Mouse (Mus musculus) heart, postnatal 0 days (tissue): ENCODE data around the gene Arhgap44. TPM values are rescaled to one million over a fixed set of nuclear protein-coding genes. Genes with fewer than 3 reads are reported as not detected.

Source experiments
- ATAC-seq: fragments of 200-750 bp; cut with Nextera tagmentation; 2 replicates; pipeline ENCODE4 v1.8.0; 2017; ENCODE audit warnings: low read depth, moderate number of reproducible peaks, moderate library complexity; ENCODE audit not compliant: insufficient read depth
- DNase-seq: peaks from one replicate; pipeline ENCODE4 v3.0.0-alpha.2; 2016; ENCODE audit warnings: low spot score
- H3K27ac ChIP-seq: fragments of 300-500 bp; sonication (generic); 2 replicates; pipeline ENCODE4 v1.5.1; 2014; ENCODE audit warnings: low read depth, mild to moderate bottlenecking
- H3K27me3 ChIP-seq: fragments of 300-500 bp; sonication (generic); 2 replicates; pipeline ENCODE4 v1.6.1; 2014; ENCODE audit warnings: low read length, mixed read lengths; ENCODE audit not compliant: control insufficient read depth, insufficient read depth
- H3K36me3 ChIP-seq: fragments of 300-500 bp; sonication (generic); replicated peaks from 2 replicates; pipeline ENCODE4 v1.6.1; 2014; ENCODE audit warnings: low read length, mixed read lengths; ENCODE audit not compliant: control insufficient read depth, insufficient read depth
- H3K4me1 ChIP-seq: fragments of 300-500 bp; sonication (generic); 2 replicates; pipeline ENCODE4 v1.6.1; 2014; ENCODE audit warnings: antibody characterized with exemption; ENCODE audit not compliant: control insufficient read depth, insufficient read depth
- H3K4me2 ChIP-seq: fragments of 300-500 bp; sonication (generic); 2 replicates; pipeline ENCODE4 v1.6.1; 2014; ENCODE audit warnings: low read depth, mild to moderate bottlenecking, low read length, moderate library complexity
- H3K4me3 ChIP-seq: fragments of 300-500 bp; sonication (generic); 2 replicates; pipeline ENCODE4 v1.5.1; 2014; ENCODE audit warnings: low read depth, low read length
- H3K9ac ChIP-seq: fragments of 300-500 bp; sonication (generic); replicated peaks from 2 replicates; pipeline ENCODE4 v1.6.1; 2014; ENCODE audit warnings: low read depth, low read length, mixed read lengths
- H3K9me3 ChIP-seq: fragments of 300-500 bp; sonication (generic); replicated peaks from 2 replicates; pipeline ENCODE4 v1.6.1; 2016; ENCODE audit warnings: low read length; ENCODE audit not compliant: control insufficient read depth
- CTCF ChIP-seq: IDR thresholded peaks from 2 replicates; pipeline ENCODE4 v1.5.1; 2016; ENCODE audit warnings: antibody characterized with exemption, control low read depth, low read depth
- EP300 ChIP-seq: IDR thresholded peaks from 2 replicates; pipeline ENCODE4 v1.6.1; 2016; ENCODE audit warnings: antibody characterized with exemption, low read depth
- WGBS: fragments of 180-500 bp; shearing (Covaris S2); extraction: QIAGEN DNeasy Blood & Tissue Kit; methylation state at CpG from one replicate; pipeline ENCODE4 v1.1.7; 2014; 5-methylcytosine and 5-hydroxymethylcytosine counted together
- polyA plus RNA-seq: library from polyadenylated mRNA; unstranded; fragments of >200 nt; fragmentation: Nextera tagmentation; extraction: Ambion mirVana; gene quantifications from 2 replicates; pipeline ENCODE4 v1.2.1, GENCODE M21; 2015
- total RNA-seq: library from RNA; depleted of rRNA; stranded (reverse); fragments of >200 nt; gene quantifications from 2 replicates; pipeline ENCODE4 v1.2.3, GENCODE M21; 2014; ENCODE audit warnings: low replicate concordance

The Arhgap44 gene
- total and polyA plus RNA-seq, 2 experiments from 2014 or later, result 8.5 to 17.7 TPM

GRCm38 (mm10) chr11:65001729-65002128 lies 161.0 kb downstream of the Arhgap44 start:
- Histone ChIP-seq H3K27ac (no peak overlapping the region), H3K4me3 (no peak overlapping the region), H3K9ac (no peak overlapping the region), H3K36me3 (peaks cover 67% of the 10 kb centered on the region), H3K9me3 (no peaks in the 10 kb centered on the region), H3K27me3 (no peaks in the 10 kb centered on the region), H3K4me1 (no peaks in the 10 kb centered on the region), H3K4me2 (no peak overlapping the region)
- TF ChIP-seq CTCF (no peak), EP300 (no peak)
- DNase-seq (no peak), ATAC-seq (no peak)
- WGBS, result 78% methylated on average over 14 of the region's 14 CpGs

GRCm38 (mm10) chr11:64999685-65000084 lies 163.1 kb downstream of the Arhgap44 start:
- peaks cover 80% of the 10 kb centered on the region for H3K36me3 ChIP-seq
- ATAC-seq (no peak), DNase-seq (no peak)
- no peaks in the 10 kb centered on the region for H3K9me3 ChIP-seq
- H3K4me1 ChIP-seq, result no peaks in the 10 kb centered on the region
- no peak overlapping the region for H3K4me3 ChIP-seq
- no peak overlapping the region for H3K4me2 ChIP-seq
- TF ChIP-seq EP300 (no peak), CTCF (no peak)
- WGBS, result 89% methylated on average over 5 of the region's 5 CpGs
- no peaks in the 10 kb centered on the region for H3K27me3 ChIP-seq
- H3K27ac ChIP-seq, result no peak overlapping the region
- H3K9ac ChIP-seq, result no peak overlapping the region

GRCm38 (mm10) chr11:64998439-64998838 lies 164.3 kb downstream of the Arhgap44 start:
- peaks cover 90% of the 10 kb centered on the region for H3K36me3 ChIP-seq
- H3K4me3 ChIP-seq, result no peak overlapping the region
- no peak overlapping the region for H3K9ac ChIP-seq
- H3K4me2 ChIP-seq, result no peak overlapping the region
- ATAC-seq (peak; percentile 85), DNase-seq (peak; percentile 28)
- TF ChIP-seq CTCF (no peak), EP300 (peak; percentile 66; the same call in 1 of the 2 replicates)
- no peaks in the 10 kb centered on the region for H3K27me3 ChIP-seq
- H3K4me1 ChIP-seq, result no peaks in the 10 kb centered on the region
- 50% methylated on average over 3 of the region's 3 CpGs for WGBS
- no peak overlapping the region for H3K27ac ChIP-seq
- no peaks in the 10 kb centered on the region for H3K9me3 ChIP-seq

GRCm38 (mm10) chr11:64988556-64988955 lies 174.2 kb downstream of the Arhgap44 start:
- no peaks in the 10 kb centered on the region for H3K9me3 ChIP-seq
- H3K9ac ChIP-seq, result no peak overlapping the region
- TF ChIP-seq EP300 (no peak), CTCF (no peak)
- no peak overlapping the region for H3K27ac ChIP-seq
- H3K36me3 ChIP-seq, result peaks cover 90% of the 10 kb centered on the region
- no peak for ATAC-seq
- H3K27me3 ChIP-seq, result no peaks in the 10 kb centered on the region
- 79% methylated on average over 2 of the region's 2 CpGs for WGBS
- no peak overlapping the region for H3K4me2 ChIP-seq
- no peak overlapping the region for H3K4me3 ChIP-seq
- no peaks in the 10 kb centered on the region for H3K4me1 ChIP-seq
- DNase-seq, result no peak

GRCm38 (mm10) chr11:64979489-64979845 lies 183.3 kb downstream of the Arhgap44 start:
- Histone ChIP-seq H3K4me3 (peak overlapping the region; percentile 95), H3K4me1 (no peaks in the 10 kb centered on the region), H3K36me3 (peaks cover 38% of the 10 kb centered on the region), H3K9me3 (no peaks in the 10 kb centered on the region), H3K9ac (peak overlapping the region; percentile 76), H3K4me2 (peak overlapping the region; percentile 98), H3K27me3 (no peaks in the 10 kb centered on the region), H3K27ac (no peak overlapping the region)
- no peak for DNase-seq
- WGBS, result 9% methylated on average over 9 of the region's 9 CpGs
- no peak for TF ChIP-seq EP300
- TF ChIP-seq CTCF, result no peak
- ATAC-seq, result no peak
